Mouse (Mus musculus) layer of hippocampus, postnatal 25 days (tissue): ENCODE data around the gene Gdf15. TPM values are rescaled to one million over a fixed set of nuclear protein-coding genes. Genes with fewer than 3 reads are reported as not detected.

ENCODE experiments used
- DNase-seq, 2 experiments: peaks; one replicate each; pipeline ENCODE4 v3.0.0; 2022; ENCODE audit warnings: mixed read lengths in 2 of 2, low spot score in 1 of 2; ENCODE audit errors: extremely low spot score in 1 of 2
- total RNA-seq, 2 experiments: library from RNA; stranded (reverse); gene quantifications; 2 replicates each; pipeline ENCODE4 v1.2.3; 2021

The Gdf15 gene
- total RNA-seq, 2 experiments from 2014 or later: 0.26 TPM; not detected in 1

- DNase-seq: peak; percentile 54 to 56
These were observed 24.1 kb downstream of the Gdf15 start for GRCm38 (mm10) chr8:70607898-70608748.

- DNase-seq: no peak
These were observed 24.7 kb downstream of the Gdf15 start for GRCm38 (mm10) chr8:70607603-70607897.

GRCm38 (mm10) chr8:70606780-70607602, 25.3 kb downstream of the Gdf15 start:
- no peak for DNase-seq

GRCm38 (mm10) chr8:70605871-70606779, 26.1 kb downstream of the Gdf15 start:
- DNase-seq: no peak

- no peak for DNase-seq
These were observed 27.7 kb downstream of the Gdf15 start for GRCm38 (mm10) chr8:70604558-70604957.

- no peak for DNase-seq
These were observed 30.0 kb downstream of the Gdf15 start for GRCm38 (mm10) chr8:70602139-70602811.

- peak; percentile 64 to 80 for DNase-seq
These were observed 31.0 kb downstream of the Gdf15 start for GRCm38 (mm10) chr8:70601271-70601649.

- DNase-seq: no peak
These were observed 31.6 kb downstream of the Gdf15 start for GRCm38 (mm10) chr8:70600473-70601270.

GRCm38 (mm10) chr8:70599507-70600290, 32.6 kb downstream of the Gdf15 start:
- no peak for DNase-seq

GRCm38 (mm10) chr8:70598722-70599121, 33.5 kb downstream of the Gdf15 start:
- no peak for DNase-seq

GRCm38 (mm10) chr8:70598283-70598682, 34.0 kb downstream of the Gdf15 start:
- DNase-seq: peak; percentile 78 to 84

GRCm38 (mm10) chr8:70597417-70598272, 34.6 kb downstream of the Gdf15 start:
- DNase-seq: no peak

- DNase-seq: no peak
These were observed 35.4 kb downstream of the Gdf15 start for GRCm38 (mm10) chr8:70596775-70597416.

GRCm38 (mm10) chr8:70596216-70596615, 36.0 kb downstream of the Gdf15 start:
- no peak for DNase-seq

GRCm38 (mm10) chr8:70595811-70596210, 36.4 kb downstream of the Gdf15 start:
- no peak for DNase-seq

- no peak for DNase-seq
These were observed 37.4 kb downstream of the Gdf15 start for GRCm38 (mm10) chr8:70594621-70595564.
